Mouse (Mus musculus): ENCODE data around the gene Bpnt1.

Bpnt1 gene

DNA sequence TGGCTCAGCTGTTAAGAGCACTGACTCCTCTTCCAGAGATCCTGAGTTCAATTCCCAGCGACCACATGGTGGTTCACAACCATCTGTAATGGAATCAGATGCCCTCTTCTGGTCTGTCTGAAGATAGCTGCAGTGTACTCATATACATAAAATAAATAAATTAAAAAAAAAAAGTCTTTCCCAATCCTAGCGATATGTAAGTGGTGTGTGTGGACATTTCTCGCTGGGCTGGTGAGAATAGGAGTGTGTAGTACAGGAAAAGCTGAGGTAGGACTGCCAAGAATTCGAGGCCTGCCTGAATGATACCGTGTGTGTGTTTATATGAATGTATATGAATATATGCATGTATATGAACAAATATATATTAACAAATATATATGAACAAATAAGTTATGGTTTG is 585 bp upstream of the Bpnt1 start:
- no peak for DNase-seq (ENCODE audit: inconsistent ontology term)

DNA sequence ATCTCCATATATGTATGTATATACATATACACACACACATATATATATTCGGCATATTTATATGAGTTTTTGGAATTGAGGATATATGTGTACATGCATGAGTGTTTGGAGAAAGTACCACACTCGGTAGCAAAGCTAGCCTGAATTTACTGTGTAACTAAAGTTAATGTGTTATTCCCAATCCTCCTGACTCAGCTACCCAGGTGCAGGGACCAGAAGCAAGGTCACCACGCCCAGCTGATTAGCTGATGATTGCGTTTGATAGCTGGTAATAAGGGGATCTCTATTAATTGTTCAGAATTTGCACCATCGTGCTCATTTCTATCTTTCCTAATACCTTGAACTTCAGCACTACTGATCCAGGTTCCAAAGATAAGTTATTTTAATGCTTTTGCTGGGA is 1.7 kb downstream of the Bpnt1 start:
- no peak for DNase-seq (ENCODE audit: inconsistent ontology term)

DNA sequence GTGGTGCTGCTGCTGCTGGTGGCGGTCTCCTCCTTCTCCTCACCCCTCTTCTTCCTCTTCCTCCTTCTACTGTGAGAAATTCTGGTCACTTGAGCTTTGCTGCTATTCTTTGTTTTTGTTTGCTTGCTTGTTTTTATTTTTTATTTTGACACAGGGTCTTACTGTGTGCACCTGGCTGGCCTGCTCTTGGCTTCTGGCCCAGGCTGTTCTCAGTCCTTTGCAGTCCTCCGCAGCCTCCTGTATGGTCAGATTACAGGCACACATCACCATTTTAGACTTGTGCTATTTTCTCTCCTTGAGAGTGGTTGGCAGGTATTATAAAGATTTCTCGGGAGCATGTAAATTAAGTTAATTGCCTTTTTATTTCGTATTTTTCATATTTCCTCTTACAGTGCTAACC is 2.2 kb downstream of the Bpnt1 start:
- DNase-seq (ENCODE audit: inconsistent ontology term): no peak

DNA sequence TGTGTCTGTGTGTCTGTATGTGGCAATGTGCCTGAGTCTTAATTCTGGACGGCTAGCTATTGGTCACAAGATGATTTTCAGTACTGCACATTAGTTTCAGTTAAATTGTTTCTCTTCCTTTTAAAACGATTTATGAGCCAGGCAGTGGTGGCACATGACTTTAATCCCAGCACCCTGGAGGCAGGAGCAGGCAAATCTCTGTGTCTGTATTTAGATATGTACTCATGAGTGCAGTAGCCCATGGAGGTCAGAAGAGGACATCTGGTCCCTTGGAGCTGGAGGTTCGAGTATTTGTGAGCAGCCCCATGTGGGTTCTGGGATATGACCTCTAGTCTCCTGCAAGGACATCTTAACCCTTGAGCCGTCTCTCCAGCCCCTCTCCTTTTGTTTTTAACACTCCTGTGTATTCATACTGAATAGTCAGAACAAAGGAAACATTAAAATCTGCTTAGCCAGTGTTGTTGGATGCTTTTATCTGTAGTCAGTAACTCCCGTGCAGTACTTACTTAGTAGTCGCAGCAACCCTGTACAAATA is 3.3 kb downstream of the Bpnt1 start:
- no peak for DNase-seq (ENCODE audit: inconsistent ontology term)

DNA sequence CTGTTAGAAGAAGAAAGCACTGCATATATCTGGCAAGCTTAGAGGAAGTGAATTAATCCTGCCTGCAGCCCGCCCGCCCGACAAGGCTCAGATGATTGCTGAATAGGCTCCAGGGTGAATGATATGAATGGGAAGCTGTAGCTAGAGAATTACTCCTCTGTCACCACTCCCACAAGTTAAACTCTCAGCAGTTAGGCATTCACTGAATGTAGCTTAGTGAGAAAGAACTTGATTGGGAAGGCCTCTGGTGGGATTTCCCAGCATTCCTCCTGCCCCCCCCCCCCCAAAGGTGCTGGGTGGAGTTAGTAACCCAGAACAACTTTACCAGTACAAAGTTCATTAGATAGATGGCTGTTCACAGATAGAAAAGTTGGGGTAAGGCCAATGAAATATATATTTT is 4.6 kb downstream of the Bpnt1 start:
- DNase-seq (ENCODE audit: inconsistent ontology term): peak; percentile 92

DNA sequence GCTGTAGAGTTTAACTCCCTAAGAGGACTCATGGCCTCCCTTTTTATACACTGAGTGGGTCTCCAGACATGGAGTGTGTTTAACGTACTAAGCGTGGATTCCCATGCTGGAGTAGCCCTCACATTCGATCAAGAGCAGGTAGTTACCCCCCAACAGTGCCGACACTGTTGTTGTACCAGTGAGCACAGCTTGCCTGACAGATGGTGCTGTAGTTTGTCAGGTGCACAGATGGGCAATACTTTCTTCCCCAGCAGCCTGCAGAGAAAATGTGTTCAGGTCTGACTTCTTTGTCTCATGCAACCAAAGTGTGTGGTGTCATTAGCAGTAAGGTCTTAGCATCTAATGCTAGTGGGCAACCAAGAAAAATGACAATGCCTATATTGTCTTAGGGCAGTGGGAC is 10.5 kb downstream of the Bpnt1 start:
- DNase-seq (ENCODE audit: inconsistent ontology term): no peak

DNA sequence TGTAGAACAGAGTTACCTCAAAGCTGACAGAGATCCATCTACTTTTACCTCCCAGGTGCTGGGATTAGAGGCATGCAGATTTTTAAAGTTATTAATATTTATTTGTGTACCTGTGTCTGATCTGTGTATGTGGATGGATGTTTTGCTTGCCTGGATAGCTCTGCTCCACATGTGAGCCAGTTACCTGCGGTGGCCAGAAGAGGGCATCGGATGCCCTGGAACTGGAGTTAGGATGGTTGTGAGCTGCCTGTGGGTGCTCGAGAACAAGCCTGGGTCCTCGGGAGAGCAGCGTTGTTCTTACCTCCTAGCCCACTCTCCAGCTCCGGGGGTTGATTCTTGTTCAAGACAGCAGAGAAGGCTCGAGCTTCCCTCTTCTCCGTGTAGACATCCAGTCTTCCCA is 11.5 kb downstream of the Bpnt1 start:
- DNase-seq (ENCODE audit: inconsistent ontology term): no peak

DNA sequence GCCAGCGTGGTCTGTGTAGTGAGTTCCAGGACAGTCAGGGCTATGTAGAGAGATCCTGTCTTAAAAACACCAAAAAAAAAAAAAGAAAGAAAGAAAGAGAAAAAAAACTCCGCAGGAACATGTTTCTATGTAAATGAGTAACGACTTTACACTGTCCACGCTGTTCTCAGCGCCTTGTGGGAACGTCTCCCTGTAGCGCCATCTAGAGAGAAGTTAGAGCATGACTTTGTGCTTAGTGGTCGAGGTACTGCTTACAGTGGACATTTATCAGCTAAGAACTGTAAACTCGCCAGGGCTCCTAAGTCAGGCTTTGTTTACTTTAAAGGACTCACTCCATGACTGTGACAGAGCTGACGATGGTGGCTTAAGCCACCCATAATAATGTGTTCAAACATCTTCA is 14.2 kb downstream of the Bpnt1 start:
- no peak for DNase-seq (ENCODE audit: inconsistent ontology term)

DNA sequence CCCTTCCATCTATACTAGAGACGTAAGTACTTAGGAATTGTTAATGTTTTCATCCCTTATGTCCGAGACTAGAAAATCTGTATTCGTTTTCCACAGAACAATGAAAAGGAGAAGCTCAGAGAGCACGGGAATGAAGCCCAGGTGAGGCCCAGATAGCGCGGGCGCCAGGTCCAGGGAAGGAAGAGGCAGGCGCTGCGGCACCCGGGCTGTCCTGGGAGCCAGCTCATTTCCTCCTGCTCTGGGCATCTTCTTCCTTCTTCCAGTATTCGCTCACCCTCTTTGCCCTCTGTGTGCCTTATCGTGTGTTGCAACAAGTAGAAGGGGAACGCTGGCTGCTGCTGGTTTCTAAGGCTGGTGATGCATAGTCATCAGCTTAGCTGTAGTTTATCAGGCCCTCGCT is 17.8 kb downstream of the Bpnt1 start:
- no peak for DNase-seq (ENCODE audit: inconsistent ontology term)

DNA sequence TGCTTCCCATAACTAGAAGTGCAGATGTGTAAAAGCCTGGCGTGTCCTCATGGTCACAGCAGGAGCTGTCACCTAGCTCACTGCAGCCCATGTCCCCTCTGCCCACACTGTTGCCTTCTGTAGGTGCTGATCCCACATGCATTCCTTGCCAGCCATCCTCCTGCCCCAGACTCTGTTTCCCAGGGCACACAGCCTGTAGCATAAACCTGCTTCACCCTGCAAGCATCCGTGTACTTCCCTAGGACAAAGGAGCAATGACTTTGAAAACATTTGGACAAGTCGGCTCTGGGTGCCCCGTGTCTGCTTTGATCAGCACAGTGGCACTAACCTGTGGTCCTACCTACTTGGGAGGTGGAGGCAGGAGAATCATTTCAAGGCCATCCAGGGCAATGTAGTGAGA is 18.7 kb downstream of the Bpnt1 start:
- DNase-seq (ENCODE audit: inconsistent ontology term): no peak

DNA sequence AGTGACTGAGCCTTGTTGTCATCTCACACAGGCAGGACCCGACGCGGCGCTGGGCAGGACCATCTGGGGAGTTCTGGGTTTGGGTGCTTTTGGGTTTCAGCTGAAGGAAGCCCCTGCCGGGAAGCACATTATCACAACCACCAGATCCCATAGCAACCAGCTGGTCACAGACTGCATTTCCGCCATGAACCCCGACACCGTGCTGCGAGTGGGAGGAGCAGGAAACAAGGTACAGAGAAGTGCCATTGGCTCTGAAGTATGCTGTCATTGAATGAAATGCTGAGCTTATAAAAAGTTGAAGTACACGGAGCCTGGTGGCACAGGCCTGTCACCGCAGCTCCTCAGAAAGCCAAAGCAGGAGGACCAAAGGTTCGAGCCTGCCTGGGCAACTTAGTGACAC is 20.2 kb downstream of the Bpnt1 start:
- DNase-seq (ENCODE audit: inconsistent ontology term): no peak

DNA sequence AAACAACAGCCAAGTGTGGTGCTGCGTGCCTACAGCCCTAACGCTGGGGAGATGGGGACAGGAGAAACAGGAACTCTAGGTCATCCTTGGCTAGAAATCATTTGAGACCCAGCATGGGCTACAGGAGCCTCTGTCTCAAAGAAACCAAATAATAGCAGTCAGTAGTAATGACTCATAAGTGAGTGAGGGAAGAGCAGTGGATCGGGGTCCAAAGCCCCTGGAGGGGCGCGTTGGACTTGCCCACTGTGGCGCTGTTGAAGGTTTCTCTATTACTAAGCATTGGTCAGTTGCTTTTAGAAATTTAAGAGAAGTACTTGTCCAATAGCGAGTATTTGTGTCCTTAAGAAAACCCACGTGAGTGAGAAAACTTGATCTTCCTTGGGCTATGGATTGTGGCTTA is 21.4 kb downstream of the Bpnt1 start:
- no peak for DNase-seq (ENCODE audit: inconsistent ontology term)

DNA sequence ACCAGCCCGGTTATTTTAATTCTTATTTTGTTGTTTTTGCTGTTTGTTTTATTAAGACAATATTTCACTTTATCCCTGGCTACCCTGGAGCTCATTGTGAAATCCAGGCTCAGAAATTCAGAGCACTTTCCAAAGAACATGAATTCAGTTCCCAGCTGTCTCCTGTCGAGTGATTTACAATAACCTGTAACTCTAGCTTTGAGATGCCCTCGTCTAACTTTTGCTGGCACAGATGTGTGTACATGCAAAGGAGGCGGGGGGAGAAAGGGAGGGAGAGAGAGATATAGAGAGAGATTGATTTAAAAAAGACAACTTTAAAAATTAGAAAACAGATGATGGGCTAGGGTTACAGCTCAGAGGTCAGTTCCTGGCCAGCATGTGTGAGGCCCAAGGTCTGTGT is 22.8 kb downstream of the Bpnt1 start:
- DNase-seq (ENCODE audit: inconsistent ontology term): no peak

DNA sequence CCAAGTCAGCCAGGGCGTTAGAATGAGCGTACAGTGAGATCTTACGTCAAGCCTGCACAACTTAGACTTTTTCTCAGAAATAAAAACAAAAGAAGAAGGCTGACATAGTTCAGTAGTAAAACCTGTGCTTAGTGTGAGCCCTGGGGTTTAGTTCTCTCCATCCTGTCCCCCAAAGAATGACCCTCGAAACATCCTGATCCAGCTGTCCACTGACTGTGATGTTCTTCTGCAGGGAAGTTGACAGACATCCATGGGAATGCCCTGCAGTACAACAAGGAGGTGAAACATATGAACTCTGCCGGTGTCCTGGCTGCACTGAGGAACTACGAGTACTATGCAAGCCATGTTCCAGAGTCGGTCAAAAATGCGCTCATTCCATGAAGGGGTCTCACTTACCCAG is 24.3 kb downstream of the Bpnt1 start:
- no peak for DNase-seq (ENCODE audit: inconsistent ontology term)

DNA sequence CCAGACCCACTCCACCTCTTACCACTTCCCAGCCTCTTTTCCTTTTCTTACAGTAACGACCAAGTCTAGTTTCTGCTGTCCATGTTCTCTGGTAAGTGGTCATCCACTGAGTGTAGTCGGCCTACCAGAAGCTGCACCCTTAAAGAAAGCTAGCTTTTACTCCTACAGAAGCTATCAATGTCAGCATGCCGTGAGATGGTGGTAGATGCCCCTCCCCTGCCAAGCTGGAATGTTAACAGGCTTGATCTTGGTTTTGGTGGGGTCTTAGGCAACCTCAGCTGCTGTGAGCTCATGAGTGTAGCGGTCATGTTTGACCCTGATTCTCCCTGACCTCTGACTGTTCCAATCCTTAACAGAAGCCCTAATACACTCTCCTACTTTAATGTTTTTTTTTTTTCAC is 26.3 kb downstream of the Bpnt1 start:
- DNase-seq (ENCODE audit: inconsistent ontology term): no peak

DNA sequence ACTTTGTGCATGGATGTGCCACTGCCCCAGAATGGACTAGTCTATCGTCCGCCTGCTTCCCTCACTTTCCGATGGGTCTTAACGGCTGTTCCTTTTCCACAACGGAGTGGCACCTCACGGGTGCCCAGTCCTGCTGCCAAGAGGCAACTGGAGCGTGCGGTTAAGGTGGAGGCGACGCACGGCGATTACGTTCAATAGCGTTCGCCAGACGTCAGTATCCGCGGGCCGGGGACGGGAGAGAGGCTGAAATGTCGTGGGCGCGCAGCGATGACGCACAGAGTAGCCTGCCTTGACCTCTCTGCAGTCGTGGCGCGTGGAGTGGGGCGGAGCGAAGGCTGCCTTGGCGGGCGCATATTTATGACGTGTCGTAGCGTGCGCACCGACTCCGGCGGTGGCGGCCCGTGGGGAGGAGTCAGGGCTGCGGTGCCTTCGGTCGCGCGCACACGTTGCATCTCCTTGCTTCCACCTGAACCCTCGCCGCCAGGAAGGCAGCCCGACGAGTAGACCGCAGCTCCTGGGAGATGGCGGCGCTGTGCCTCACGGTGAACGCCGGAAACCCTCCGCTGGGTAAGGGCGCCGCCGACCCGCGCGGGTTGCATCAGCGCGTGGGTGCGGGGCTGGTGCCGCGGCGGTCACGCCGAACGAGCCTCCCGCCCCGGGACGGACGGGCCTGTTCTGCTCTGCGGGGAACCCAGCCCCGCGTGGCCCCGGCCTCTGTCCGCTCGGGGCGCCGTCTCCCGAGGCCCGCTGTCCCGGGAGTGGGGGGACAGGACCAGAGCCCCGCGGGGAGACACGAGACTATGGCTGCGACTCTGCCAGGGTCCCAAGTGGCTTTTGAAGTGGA is 30.9 kb downstream of the Bpnt1 start, which contains the start of gene Eprs:
TSS of gene Eprs (plus strand) at position 368 of the 844 bp plus-strand sequence.
- peak; percentile 98 for DNase-seq (ENCODE audit: inconsistent ontology term)

DNA sequence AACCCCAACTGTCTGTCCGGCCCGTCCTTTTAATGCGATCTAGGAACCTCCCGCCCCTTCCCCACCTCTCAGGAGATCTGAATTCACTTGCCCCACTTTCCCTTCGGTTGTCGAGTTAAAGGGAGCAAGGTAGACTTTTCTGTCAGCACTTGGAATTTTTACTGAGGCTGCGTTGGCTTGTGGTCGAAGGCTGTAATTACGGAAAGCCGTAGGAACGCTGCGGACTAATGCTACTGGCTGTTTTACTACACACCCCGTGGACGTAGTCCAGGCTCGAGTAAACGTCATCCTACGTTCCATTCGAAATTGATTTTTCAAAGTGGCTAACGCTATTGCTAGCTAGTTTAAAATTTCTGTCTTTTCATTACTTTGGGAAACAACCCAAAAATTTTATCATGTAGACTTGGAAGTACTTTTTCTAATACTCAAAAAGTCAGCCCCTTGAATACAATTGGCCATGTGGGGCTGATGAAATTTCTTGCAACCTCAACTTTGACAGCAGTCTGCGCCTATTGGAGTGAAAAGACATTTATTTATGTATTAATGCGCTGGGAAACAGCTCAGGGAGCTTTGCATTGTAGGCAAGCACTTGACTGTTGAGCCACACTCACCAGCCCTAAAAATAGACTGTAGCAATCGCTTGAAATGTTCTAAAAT is 31.7 kb downstream of the Bpnt1 start:
- peak; percentile 75 for DNase-seq (ENCODE audit: inconsistent ontology term)

DNA sequence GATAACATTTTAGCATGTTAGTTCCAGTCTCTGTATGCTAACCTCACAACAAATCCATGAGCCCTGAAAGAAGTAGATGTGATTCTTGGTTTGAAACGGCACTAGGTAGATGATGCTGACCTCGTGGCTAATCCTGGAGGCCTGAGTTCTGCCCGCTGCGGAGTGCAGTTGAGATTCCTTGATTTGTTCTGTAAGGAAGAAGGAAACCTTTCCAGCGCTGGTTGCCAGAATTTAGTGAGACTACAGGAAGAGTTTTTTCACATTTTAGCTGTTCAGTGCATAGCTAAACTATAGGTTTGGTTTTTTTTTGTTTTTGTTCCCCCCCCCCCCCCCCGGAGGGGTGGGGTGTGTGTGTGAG is 32.2 kb downstream of the Bpnt1 start:
- DNase-seq (ENCODE audit: inconsistent ontology term): no peak

DNA sequence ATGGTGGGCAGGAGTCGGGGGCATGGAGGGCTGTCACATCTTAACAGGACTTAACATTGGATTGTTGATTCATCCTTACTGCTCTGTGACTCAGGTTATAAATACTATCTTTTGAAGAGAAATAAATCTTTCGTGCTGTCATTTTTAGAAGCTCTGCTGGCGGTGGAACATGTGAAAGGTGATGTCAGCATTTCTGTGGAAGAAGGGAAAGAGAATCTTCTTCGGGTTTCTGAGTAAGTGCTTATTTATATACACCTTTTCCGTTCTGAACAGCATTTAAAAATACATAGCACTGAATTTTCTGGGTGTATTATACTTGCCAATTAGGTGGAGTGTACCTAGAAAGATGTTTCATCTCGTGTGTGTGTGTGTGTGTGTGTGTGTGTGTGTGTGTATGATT is 35.4 kb downstream of the Bpnt1 start:
- no peak for DNase-seq (ENCODE audit: inconsistent ontology term)

DNA sequence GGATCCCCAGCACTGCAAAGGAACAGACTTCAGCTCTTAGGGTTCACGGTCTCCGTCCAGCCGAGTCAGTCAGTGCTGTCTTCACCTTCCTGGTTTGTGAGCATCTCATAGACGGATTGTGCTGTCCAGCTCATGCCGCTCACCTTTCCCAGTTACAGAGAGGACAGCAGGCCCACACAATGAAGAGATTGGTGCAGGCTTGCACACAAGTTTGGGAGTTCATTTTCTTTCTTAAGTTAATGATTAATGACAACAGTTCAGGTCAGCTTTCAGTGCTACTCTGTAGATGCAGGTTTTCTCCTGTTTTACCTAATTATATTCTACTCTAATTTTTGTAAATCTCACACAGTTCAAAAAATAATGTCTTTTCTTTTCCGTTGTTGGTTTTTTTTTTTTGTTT is 38.0 kb downstream of the Bpnt1 start:
- DNase-seq (ENCODE audit: inconsistent ontology term): no peak

DNA sequence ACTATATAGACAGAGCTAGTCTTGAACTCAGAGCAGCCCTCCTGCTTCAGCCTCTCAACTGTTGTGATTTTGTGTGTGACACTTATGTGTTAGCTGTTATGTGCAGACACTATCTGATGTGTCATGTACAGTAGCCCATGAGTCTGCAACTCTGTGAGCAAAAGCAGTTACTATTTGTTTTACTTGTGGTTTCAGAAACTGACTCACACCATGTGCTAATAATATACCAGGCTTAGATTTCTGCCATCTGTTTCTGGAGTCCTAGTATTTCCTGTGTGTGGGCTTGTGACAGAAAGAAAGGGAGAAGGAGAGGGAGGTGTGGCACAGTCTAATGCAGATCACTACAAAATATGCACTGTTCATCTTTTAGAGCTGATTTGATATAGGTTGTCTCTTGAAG is 44.4 kb downstream of the Bpnt1 start:
- peak; percentile 56 for DNase-seq (ENCODE audit: inconsistent ontology term)

DNA sequence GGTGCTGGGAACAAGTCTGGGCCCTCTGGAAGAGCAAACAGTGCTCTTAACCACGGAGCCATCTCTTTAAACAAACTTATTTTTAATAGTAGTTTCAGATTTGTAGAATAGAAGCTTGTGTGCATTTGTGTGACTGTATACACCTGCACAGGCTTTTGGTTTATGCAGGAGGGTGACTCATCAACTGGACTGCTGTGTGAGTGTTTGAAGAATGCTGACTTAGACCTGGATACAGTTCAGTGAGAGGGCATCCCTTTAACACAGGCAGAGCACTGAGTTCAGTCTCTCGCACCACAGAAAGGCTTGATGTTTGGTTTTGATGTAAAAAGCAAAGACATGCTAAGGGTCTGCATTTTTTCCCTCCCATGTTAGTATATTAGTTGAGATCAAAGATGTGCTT is 45.5 kb downstream of the Bpnt1 start:
- no peak for DNase-seq (ENCODE audit: inconsistent ontology term)

DNA sequence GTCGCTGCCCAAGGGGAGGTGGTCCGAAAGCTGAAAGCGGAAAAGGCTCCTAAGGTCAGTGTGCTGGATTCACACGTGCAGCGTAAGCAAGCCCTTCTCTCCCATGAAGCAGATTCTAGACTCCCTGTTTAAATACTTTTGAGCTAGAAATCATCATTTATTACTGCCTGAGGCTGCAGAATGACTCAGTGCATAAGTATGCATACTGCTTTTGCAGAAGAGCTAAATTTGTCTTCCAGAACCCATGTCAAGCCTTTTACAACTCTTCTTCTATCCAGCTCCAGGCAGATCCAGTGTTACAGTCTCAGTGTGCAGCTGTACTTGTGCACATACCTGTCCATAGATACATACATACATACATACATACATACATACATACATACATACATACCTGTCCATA is 69.7 kb downstream of the Bpnt1 start:
- DNase-seq (ENCODE audit: inconsistent ontology term): peak; percentile 66

Data from Muller cell, postnatal 12 days (primary cell).